Mouse (Mus musculus) lung, adult 2 months (tissue): ENCODE results near the gene C1ql2.

Experiments used
- CTCF ChIP-seq: fragments of 200-500 bp; IDR thresholded peaks from 2 replicates; pipeline ENCODE4 v1.5.1; 2011; ENCODE audit warnings: mild to moderate bottlenecking, low read length, control low read depth; ENCODE audit not compliant: insufficient read depth
- POLR2A ChIP-seq: fragments of 200-500 bp; IDR thresholded peaks from 2 replicates; pipeline ENCODE4 v1.6.1; 2011; ENCODE audit warnings: low read depth, mild to moderate bottlenecking, control low read depth, low read length, borderline replicate concordance; ENCODE audit errors: extremely low read depth

- TF ChIP-seq POLR2A (no peak), CTCF (no peak)
Observed at GRCm38 (mm10) chr1:120345001-120345400, 4.6 kb downstream of the C1ql2 start.
